Mouse (Mus musculus): Measurements from ENCODE around the gene Myom3. TPM values are rescaled to one million over a fixed set of nuclear protein-coding genes. Genes with fewer than 3 reads are reported as not detected.

The Myom3 gene
- polyA plus RNA-seq, 1 experiment, result not detected

- no peak for TF ChIP-seq CTCF (IDR thresholded peaks at IDR 0.05; ENCODE audit: insufficient read depth, low read depth, low read length)
- no peak for TF ChIP-seq POLR2A (IDR thresholded peaks at IDR 0.05; ENCODE audit: insufficient read depth, low read depth, low read length)
- no peak overlapping the region for H3K4me3 ChIP-seq (ENCODE audit: insufficient read depth, low read depth, low read length)
- H3K4me1 ChIP-seq (ENCODE audit: control insufficient read depth, insufficient read depth, low read length), result peaks cover 14% of the 10 kb centered on the region
- WGBS, result 86% methylated on average over 14 of the region's 14 CpGs
- H3K27ac ChIP-seq (ENCODE audit: insufficient read depth, low read depth, low read length), result no peak overlapping the region
Measured at GRCm38 (mm10) chr4:135853987-135854546, 94.6 kb downstream of the Myom3 start.

DNA sequence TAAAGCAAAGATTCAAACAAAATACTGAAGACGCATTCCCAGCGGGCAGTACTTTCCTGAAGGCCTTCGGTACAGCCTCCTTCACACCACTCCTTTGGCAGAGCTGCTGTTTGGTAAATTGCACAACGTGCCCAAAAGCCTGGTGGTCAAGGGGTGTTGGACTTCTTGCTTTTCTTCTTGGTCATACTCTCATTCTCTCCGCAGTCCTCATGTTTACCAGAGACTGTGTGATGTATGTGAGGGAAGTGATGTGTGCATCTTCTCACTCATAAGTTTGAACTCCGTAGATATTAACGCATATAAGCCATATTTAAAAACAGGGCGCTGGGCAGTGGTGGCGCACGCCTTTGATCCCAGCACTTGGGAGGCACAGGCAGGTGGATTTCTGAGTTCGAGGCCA lies 95.1 kb downstream of the Myom3 start:
- peaks cover 14% of the 10 kb centered on the region for H3K4me1 ChIP-seq (ENCODE audit: control insufficient read depth, insufficient read depth, low read length)
- no peak for TF ChIP-seq POLR2A (IDR thresholded peaks at IDR 0.05; ENCODE audit: insufficient read depth, low read depth, low read length)
- TF ChIP-seq CTCF (IDR thresholded peaks at IDR 0.05; ENCODE audit: insufficient read depth, low read depth, low read length), result no peak
- peak overlapping the region; percentile 100 for H3K27ac ChIP-seq (ENCODE audit: insufficient read depth, low read depth, low read length)
- WGBS, result 66% methylated on average over 11 of the region's 11 CpGs
- H3K4me3 ChIP-seq (ENCODE audit: insufficient read depth, low read depth, low read length), result no peak overlapping the region; the same call in 1 of the 2 replicates

GRCm38 (mm10) chr4:135855080-135855479 lies 95.6 kb downstream of the Myom3 start:
- Histone ChIP-seq H3K4me3 (ENCODE audit: insufficient read depth, low read depth, low read length) (peak overlapping the region; percentile 95), H3K4me1 (ENCODE audit: control insufficient read depth, insufficient read depth, low read length) (peaks cover 14% of the 10 kb centered on the region), H3K27ac (ENCODE audit: insufficient read depth, low read depth, low read length) (peak overlapping the region; percentile 100)
- TF ChIP-seq POLR2A (IDR thresholded peaks at IDR 0.05; ENCODE audit: insufficient read depth, low read depth, low read length), result no peak
- TF ChIP-seq CTCF (IDR thresholded peaks at IDR 0.05; ENCODE audit: insufficient read depth, low read depth, low read length), result no peak
- under 1% methylated on average over 6 of the region's 6 CpGs for WGBS

DNA sequence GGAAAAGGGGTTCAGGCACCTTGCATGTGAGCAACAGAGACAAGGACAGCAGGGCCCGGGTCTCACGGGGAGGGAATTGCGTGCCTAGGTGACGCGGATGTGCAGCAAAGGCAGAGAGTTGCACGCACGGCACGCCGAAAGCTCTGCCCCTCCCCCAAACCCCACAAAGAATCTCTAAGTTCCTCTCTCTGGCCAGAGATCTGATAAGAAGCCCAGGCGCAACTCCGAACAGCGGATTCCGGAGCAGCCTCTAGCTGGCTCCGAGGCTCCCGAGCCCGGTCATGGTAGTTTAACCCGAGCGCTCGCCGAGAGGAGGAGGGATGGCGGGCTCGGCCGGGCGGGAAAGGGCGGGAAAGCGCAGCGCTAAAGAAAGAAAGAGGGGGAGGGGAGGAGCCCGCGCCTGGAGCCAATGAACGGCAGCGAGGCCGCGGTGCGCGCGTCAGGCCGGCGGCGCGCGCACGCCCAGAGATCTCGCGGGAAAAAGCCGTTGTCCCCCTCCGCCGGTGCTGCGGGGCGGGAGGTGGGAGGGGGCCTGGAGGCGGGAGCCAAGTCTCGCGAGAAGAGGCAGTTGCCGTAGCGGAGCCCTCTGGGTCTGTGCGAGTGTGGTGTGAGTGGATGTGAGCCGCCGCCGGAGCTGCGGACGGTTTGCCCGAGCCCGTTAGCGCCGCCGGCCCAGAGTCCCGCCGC lies 96.2 kb downstream of the Myom3 start, which contains the start of gene Srsf10:
Srsf10 (plus strand) TSS at position 212 of the 687 bp plus-strand sequence.
- Histone ChIP-seq H3K27ac (ENCODE audit: insufficient read depth, low read depth, low read length) (peak within 1 kb of the TSS; percentile 100), H3K4me3 (ENCODE audit: insufficient read depth, low read depth, low read length) (peak within 1 kb of the TSS; percentile 95), H3K4me1 (ENCODE audit: control insufficient read depth, insufficient read depth, low read length) (peaks cover 10% of the 10 kb centered on the region)
- under 1% methylated on average over 67 of the region's 67 CpGs for WGBS
- TF ChIP-seq POLR2A (IDR thresholded peaks at IDR 0.05; ENCODE audit: insufficient read depth, low read depth, low read length) (peak; percentile 76), CTCF (IDR thresholded peaks at IDR 0.05; ENCODE audit: insufficient read depth, low read depth, low read length) (no peak)

DNA sequence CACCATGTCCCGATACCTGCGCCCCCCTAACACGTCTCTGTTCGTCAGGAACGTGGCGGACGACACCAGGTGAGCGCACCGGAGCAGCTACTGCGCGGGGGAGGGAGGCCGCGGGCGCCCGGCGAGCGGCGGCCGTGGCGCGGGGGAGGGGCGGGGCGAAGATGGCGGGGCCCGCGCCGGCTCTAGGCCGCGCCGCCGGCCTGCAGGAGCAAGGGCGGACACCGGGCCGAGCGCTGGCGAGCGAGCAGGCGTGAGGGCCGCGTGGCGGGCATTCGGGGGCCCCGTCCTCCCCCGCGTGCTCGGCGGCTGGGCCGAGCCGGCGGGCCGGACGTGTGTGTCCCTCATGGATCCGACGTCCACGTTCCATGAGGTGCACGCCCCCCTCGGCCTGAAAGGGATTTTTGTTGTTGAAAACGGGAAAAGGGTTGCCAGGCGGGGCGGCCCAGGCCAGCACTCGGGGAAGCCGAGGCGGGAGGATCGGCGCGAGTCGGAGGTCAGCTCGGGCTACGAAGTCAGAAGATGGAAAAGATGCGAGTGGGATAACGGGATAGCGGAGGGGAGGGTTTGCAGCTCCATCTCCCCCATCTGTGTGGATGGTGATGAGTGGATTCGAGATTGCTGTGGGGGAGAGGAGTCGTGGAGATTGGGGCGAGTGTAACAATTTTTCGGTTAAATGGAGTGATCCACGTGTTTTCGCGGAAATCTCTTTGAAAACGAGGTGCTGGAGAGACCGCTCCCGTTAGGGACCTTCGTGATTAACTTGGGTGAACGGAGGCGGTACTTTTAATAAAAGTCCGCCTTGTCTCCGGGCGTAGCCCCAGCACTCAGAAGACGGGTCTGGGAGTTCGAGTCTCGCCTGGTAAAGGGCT lies 96.9 kb downstream of the Myom3 start:
- Histone ChIP-seq H3K4me3 (ENCODE audit: insufficient read depth, low read depth, low read length) (peak overlapping the region; percentile 91), H3K27ac (ENCODE audit: insufficient read depth, low read depth, low read length) (peak overlapping the region; percentile 96), H3K4me1 (ENCODE audit: control insufficient read depth, insufficient read depth, low read length) (peaks cover 7% of the 10 kb centered on the region)
- no peak for TF ChIP-seq CTCF (IDR thresholded peaks at IDR 0.05; ENCODE audit: insufficient read depth, low read depth, low read length)
- TF ChIP-seq POLR2A (IDR thresholded peaks at IDR 0.05; ENCODE audit: insufficient read depth, low read depth, low read length), result no peak
- under 1% methylated on average over 90 of the region's 91 CpGs for WGBS

- WGBS, result 2% methylated on average over 7 of the region's 7 CpGs
- no peak overlapping the region for H3K4me3 ChIP-seq (ENCODE audit: insufficient read depth, low read depth, low read length)
- H3K27ac ChIP-seq (ENCODE audit: insufficient read depth, low read depth, low read length), result no peak overlapping the region
- TF ChIP-seq POLR2A (IDR thresholded peaks at IDR 0.05; ENCODE audit: insufficient read depth, low read depth, low read length) (no peak), CTCF (IDR thresholded peaks at IDR 0.05; ENCODE audit: insufficient read depth, low read depth, low read length) (no peak)
- peaks cover 7% of the 10 kb centered on the region for H3K4me1 ChIP-seq (ENCODE audit: control insufficient read depth, insufficient read depth, low read length)
Measured at GRCm38 (mm10) chr4:135857597-135858186, 98.2 kb downstream of the Myom3 start.

Other genes with a start within 250 kb of the Myom3 start
- gene Grhl3, start 186.1 kb upstream of the Myom3 start, polyA plus RNA-seq (2012; ENCODE audit: insufficient read depth, insufficient read length, low replicate concordance, missing spikeins), result not detected in 2 replicates
- gene Ifnlr1, start 73.4 kb upstream of the Myom3 start, polyA plus RNA-seq (2012; ENCODE audit: insufficient read depth, insufficient read length, low replicate concordance, missing spikeins), result not detected in 2 replicates
- not detected in 2 replicates for gene Il22ra1, start 31.5 kb upstream of the Myom3 start, polyA plus RNA-seq (2012; ENCODE audit: insufficient read depth, insufficient read length, low replicate concordance, missing spikeins)
- gene Srsf10, start 96.0 kb downstream of the Myom3 start, polyA plus RNA-seq (2012; ENCODE audit: insufficient read depth, insufficient read length, low replicate concordance, missing spikeins), result not detected in 2 replicates
- not detected in 2 replicates for gene Pnrc2, start 114.1 kb downstream of the Myom3 start, polyA plus RNA-seq (2012; ENCODE audit: insufficient read depth, insufficient read length, low replicate concordance, missing spikeins)
- gene Cnr2, start 135.7 kb downstream of the Myom3 start, polyA plus RNA-seq (2012; ENCODE audit: insufficient read depth, insufficient read length, low replicate concordance, missing spikeins), result not detected in 2 replicates
- not detected in 2 replicates for gene Fuca1, start 161.0 kb downstream of the Myom3 start, polyA plus RNA-seq (2012; ENCODE audit: insufficient read depth, insufficient read length, low replicate concordance, missing spikeins)
- gene Hmgcl, start 186.7 kb downstream of the Myom3 start, polyA plus RNA-seq (2012; ENCODE audit: insufficient read depth, insufficient read length, low replicate concordance, missing spikeins), result not detected in 2 replicates
- gene Gale, start 204.0 kb downstream of the Myom3 start, polyA plus RNA-seq (2012; ENCODE audit: insufficient read depth, insufficient read length, low replicate concordance, missing spikeins), result not detected in 2 replicates
- gene Lypla2, start 212.9 kb downstream of the Myom3 start, polyA plus RNA-seq (2012; ENCODE audit: insufficient read depth, insufficient read length, low replicate concordance, missing spikeins), result not detected in 2 replicates
- 351 TPM in 1 of 2 replicates, not detected in the other for gene Pithd1, start 227.5 kb downstream of the Myom3 start, polyA plus RNA-seq (2012; ENCODE audit: insufficient read depth, insufficient read length, low replicate concordance, missing spikeins)